Mouse (Mus musculus) T-helper 2 cell (primary cell): Measurements from ENCODE around the gene Tns2.
"Not testable (repeated sequence)": the region's sequence is repeated elsewhere in the genome, so short reads cannot be mapped to it uniquely, and the experiment has no call there.

Experiments
- in situ Hi-C: fragments of 300-600 bp; cut with MboI, MseI; formaldehyde crosslinking; loops from one replicate; pipeline ENCODE4 v1.15.1; 2025; ENCODE audit warnings: high pct_unique_total_duplicates

Tns2 gene

DNA sequence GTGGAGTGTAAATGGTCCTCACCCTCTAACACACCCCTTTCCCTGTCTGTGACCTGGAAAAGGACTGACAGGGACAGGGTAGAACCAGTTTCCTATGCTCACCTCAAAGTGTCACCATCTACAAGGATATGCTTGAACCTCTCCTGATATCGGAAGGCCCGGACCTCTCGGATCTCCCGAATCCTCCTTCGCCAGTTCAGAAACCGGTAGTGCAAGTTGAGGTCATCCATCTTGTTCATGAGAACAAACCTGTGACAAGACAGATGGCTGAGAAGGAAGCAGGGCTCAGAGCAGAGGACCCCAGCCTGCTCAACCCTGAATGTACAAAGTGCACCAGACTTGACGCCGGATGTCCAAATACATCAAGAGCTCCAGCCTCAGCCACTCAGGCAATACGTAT is 33.1 kb downstream of the Tns2 start:
- in situ Hi-C loops = loop anchor here (25.0 kb wide), 1 partner anchor 1371 kb away; the partner anchor contains the start of gene Slc4a8

GRCm38 (mm10) chr15:102134709-102135108 is 34.5 kb downstream of the Tns2 start:
- in situ Hi-C loops = loop anchor here (25.0 kb wide), 1 partner anchor 1372 kb away; the partner anchor contains the start of gene Slc4a8

DNA sequence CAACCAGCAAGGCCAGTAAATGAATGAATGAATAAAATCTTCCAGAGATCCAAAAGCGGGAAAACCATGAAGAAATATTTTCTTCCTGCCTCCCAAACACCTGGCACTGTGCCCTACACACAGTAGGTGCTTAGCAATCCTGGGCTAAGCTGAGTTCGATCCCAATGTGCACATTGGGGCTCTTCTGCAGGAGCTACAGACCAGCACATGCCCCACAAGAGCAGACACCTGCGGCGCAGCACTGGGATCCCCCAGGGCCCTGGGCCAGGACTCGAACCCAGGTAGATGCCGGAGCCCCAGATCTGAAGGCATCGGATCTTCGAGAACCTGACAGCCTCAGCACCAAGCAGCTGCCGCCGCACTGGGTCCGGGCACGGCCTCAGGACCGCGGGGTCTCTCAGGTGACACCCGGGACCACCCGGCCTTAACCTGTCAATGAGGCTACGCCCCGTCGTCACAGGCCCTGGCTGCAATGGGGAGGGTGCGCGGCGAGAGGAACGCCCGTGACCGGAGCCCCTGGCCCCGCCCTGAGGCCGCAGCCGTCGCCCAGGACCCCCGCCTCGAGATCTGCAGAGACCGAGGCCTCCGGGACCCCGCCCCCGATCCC is 35.4 kb downstream of the Tns2 start:
- in situ Hi-C loops = loop anchor here (25.0 kb wide), 1 partner anchor 1373 kb away; the partner anchor contains the start of gene Slc4a8

DNA sequence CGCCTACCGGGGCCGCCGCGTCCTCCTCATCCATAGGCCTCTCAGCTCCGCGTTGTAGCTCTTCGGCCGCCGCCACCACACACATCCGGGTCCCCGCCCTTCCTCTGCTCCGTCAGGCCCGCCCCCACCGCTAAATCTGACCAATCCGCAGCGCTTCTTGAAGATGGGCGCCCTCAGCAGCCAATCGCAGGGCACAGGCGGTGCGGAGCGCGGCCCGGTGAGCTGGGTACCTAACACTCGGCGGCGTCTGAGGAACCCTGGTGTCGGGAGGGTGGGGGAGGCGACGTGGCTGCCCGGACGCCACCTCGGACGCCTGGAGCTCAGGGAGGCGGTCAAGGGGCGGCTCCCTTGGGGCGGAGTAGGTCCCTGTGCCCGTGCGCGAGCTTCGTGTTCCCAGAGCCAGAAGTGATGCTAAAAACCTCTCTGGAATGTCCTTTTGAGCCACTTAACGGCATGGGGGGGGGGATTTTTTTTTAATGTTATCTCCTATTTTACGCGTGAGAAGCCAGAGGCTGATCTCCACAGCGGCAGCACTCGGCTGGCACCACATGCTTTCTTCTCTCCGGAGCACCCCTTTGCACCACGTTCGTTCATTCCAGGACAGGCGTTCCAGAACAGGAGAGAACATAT is 36.0 kb downstream of the Tns2 start, which contains the start of gene Spryd3:
TSS of gene Spryd3 (minus strand) at position 106 of the 630 bp plus-strand sequence.
- in situ Hi-C loops = loop anchor here (25.0 kb wide), 1 partner anchor 1374 kb away; the partner anchor contains the start of gene Slc4a8

GRCm38 (mm10) chr15:102141120-102141519 is 40.9 kb downstream of the Tns2 start:
- in situ Hi-C loops = loop anchor here (25.0 kb wide), 1 partner anchor 1379 kb away; the partner anchor contains the start of gene Slc4a8

DNA sequence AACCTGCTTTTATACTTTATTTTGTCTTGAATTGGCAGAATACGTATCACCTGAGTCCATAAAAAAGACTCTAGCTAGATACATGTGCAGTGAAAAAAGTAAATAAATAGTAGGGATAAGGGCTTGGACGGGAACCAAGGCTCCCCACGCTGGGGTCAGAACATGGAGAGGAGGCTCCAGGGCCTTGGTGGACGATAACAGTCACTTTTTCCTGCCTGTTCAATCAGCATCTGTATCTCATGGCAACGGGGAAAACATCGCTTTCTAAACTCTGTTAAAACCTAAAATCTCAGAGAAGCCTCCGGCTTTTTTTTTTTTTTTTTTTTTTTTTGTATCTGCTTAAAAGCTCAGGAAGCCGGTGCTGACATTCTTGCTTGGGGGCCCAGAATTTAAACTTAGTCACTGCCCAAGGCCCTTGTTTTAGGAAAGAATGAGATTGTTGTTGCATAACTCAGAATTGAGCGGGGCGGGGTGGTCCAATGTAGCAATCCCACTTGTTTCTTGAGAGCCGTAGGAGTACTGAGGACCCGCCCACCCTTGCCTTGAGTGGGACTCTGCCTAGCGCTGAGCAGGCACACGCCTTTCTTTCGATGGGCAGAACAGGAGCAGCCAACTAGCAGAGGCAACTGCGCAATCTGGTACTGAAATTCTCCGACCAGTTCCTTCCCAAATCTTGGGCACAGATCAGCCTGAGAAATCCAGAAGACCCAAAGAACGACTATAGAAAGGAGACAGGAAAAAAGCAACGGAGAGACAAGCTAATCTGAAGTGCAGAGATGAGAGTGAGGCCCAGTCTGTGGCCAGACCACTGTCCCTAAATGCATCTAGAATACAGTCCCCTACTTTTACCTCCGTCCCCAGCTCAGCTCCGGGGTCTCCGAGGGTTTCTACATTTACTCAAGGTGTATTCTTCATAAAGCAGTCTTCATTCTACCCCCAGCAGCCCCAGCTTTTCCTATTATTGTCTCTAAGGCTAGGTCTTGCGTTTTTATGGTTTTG is 43.0 kb downstream of the Tns2 start:
- in situ Hi-C loops = loop anchor here (25.0 kb wide), 1 partner anchor 1381 kb away; the partner anchor contains the start of gene Slc4a8

DNA sequence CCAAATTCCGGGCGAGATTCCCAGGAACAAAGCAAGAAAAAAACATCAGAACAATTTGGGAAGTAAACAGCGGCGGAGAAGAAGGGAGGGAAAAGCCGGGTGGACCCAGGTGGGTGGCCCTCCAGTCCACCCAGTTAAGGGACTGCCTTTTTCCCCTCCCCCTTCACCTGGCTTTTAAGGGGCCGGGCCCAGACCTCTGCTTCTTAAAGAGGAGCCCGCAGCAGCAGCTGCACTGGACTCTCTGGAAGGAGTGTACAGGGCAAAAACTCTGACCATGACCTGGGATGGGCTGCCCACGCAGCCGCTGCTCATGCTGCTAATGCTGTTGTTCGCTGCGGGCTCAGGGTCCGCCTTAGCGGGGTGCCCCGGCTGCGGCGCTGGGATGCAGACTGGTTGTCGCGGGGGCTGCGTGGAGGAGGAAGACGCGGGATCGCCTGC is 44.1 kb downstream of the Tns2 start, which contains the start of gene Igfbp6:
TSS of gene Igfbp6 (plus strand) at position 89 of the 438 bp plus-strand sequence.
- in situ Hi-C loops = loop anchor here (25.0 kb wide), 1 partner anchor 1382 kb away; the partner anchor contains the start of gene Slc4a8

GRCm38 (mm10) chr15:102144726-102145125 is 44.5 kb downstream of the Tns2 start:
- in situ Hi-C loops = loop anchor here (5.0 to 25.0 kb wide), 2 partner anchors 37 to 1382 kb away; partner anchors contain the start of gene Slc4a8

GRCm38 (mm10) chr15:102145330-102145729 is 45.1 kb downstream of the Tns2 start:
- in situ Hi-C loops = loop anchor here (5.0 to 25.0 kb wide), 2 partner anchors 38 to 1383 kb away; partner anchors contain the start of gene Slc4a8

GRCm38 (mm10) chr15:102146089-102146488 is 45.9 kb downstream of the Tns2 start:
- in situ Hi-C loops = loop anchor here (5.0 to 25.0 kb wide), 2 partner anchors 39 to 1384 kb away; partner anchors contain the start of gene Slc4a8

- in situ Hi-C loops = loop anchor here (5.0 to 25.0 kb wide), 2 partner anchors 40 to 1385 kb away; partner anchors contain the start of gene Slc4a8
These were observed 46.7 kb downstream of the Tns2 start for GRCm38 (mm10) chr15:102146882-102147281.

DNA sequence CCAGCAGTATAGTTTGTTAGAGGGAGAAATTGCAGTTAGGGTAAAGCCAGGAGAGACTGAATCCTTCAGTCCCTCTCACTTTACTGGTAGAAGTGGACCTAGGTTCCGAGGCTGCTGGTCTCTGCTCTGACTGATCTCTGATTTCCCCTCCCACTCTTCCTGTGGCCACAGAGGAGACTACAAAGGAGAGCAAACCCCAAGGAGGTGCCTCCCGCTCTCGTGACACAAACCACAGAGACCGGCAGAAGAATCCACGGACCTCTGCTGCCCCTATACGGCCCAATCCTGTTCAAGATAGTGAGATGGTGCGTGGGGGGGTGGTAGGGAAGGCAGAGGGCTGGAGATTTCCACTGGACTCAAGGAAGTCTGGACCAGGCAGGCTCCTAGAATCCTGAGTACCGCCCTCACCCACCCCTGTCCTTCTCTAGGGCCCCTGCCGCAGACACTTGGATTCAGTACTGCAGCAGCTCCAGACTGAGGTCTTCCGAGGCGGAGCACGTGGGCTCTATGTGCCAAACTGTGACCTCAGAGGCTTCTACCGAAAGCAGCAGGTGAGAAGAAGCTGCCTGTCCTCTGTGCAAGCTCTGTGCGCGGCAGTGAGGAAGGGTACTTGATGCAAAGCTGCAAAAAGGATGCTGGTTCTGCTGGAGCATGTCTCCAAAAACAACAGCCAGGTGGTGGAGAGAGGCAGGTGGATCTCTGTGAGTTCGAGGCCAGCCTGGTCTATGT is 47.6 kb downstream of the Tns2 start:
- in situ Hi-C loops = loop anchor here (5.0 to 25.0 kb wide), 2 partner anchors 41 to 1386 kb away; partner anchors contain the start of gene Slc4a8

DNA sequence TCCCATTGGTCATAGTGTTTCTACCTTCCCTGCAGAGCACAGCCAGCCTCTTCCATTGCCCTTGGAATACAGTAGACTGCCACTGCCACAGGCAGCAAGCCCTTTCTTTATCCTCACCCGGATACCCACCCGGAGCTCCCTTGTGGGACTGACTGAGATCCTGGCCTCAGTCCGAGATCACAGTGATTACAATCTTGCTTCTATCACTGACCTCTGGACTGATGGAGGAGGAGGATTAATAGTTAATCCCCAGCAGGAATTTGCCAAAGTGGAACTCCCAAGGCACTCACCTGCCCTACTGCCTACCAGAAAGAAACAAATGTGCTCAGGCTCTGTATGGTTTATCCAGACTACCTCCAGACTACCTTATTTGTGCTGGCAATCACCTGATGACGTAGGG is 49.3 kb downstream of the Tns2 start:
- in situ Hi-C loops = loop anchor here (5.0 to 25.0 kb wide), 2 partner anchors 42 to 1387 kb away; partner anchors contain the start of gene Slc4a8

DNA sequence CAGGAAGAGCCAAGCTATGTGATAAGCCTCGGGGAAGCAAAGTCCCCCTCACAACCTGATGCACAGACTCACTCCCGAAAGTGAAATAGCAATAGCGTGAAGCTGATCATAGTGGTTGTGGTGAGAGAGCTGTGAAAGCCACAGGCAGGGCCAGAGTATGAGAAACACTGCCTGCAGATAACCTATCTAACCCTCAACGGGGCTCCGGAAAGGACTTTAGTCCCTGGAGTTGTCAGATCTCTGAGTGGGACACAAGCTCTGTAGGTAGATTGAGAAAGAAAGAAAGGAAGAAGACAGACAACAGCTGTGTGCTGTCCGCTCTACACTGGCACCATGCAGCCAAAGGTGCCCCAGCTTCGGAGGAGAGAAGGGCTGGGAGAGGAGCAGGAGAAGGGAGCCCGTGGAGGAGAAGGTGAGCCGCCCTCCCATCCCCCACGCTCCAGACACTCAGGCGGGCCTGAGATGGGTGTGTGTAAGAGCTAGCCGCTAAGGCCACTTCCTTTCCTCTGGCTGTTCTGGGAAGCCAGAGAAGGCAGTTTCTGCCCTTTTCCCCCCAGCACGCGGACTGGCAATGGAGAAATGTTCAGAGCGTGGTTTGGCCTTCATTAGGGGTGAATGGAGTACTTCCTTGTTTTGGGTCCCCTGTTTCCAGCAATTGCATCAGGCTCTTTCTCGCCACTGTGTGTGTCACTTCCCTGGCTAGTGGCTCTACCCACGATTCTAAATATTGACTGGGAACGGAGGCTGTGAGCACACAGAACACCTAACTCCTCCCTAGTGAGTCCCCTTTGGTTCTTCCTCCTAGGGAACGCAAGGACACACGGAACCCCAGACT is 50.3 kb downstream of the Tns2 start, which contains the start of gene Soat2:
TSS of gene Soat2 (plus strand) at position 226 of the 835 bp plus-strand sequence.
- in situ Hi-C loops = no loop called here

DNA sequence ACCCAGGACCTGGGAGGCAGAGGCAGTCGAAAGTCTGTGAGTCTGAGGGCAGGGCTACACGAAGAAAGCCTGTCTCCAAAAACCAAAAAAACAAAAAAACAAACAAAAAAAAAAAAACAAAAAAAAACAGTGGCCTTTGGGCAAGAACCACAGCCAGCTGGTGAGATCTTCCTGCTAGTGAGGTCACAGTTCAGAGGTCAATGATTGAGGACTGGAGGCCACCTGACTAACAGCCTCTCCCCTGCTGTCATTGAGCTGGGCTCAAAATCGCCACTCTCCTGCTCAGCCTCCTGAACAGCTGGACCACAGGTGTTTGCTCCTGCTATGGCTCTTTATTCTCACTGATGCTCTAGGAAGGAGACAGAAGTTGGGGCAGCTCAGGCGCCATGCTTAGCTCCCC is 52.4 kb downstream of the Tns2 start:
- in situ Hi-C loops = no loop called here

- in situ Hi-C loops = not testable (repeated sequence)
These were observed 54.8 kb downstream of the Tns2 start for GRCm38 (mm10) chr15:102155006-102155405.

GRCm38 (mm10) chr15:102156836-102157235 is 56.6 kb downstream of the Tns2 start:
- in situ Hi-C loops = no loop called here

DNA sequence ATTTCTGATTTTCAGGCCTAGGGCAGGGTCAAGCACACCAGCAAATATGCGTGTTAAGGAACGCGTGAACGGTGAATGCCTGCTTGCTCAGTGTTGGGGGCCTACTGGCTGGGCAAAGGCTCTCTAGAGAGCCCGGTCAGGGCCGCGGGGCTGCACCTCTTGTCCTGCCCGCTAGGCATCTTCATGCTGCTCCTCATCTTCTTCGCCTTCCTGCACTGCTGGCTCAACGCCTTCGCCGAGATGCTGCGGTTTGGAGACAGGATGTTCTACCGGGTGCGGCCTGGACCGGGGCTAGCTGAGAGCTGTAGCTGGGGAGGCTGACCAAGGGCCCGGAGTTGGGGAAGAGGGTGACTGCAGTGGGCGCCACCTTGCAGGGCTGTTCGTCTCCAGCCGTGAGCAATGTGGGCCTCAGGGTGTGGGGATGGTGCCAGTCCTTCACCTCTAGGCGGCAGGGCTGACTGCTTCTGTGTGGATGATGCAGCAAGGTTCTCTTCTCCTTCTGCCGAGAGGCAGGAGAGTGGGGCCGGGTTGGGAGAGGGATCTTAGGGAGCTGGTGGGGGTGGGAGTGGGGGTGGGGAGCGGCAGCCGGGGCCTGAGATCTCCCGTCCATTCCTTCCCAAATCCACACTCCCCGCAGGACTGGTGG is 60.3 kb downstream of the Tns2 start:
- in situ Hi-C loops = no loop called here
